Mouse (Mus musculus): ENCODE data around the gene Nrip1.
A peak's percentile ranks its signal among the peaks of the same experiment; 100 is the strongest.

Nrip1 gene

DNA sequence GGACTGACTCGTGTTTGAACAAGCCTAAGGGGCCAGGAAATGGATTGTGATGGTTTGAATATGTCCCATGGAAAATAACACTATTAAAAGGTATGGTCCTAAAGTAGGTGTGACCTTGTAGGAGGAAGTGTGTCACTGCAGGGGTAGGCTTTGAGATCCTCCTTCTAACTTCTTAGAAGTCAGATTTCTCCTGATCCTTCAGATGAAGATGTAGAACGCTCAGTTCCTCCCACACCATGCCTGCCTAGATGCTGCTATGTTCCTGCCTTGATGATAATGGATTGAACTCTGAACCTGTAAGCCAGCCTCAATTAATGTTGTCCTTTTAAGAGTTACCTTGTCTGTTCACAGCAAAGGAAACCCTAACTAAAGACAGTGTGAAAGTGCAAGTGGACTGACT is 62.8 kb downstream of the Nrip1 start:
- no peak for DNase-seq

DNA sequence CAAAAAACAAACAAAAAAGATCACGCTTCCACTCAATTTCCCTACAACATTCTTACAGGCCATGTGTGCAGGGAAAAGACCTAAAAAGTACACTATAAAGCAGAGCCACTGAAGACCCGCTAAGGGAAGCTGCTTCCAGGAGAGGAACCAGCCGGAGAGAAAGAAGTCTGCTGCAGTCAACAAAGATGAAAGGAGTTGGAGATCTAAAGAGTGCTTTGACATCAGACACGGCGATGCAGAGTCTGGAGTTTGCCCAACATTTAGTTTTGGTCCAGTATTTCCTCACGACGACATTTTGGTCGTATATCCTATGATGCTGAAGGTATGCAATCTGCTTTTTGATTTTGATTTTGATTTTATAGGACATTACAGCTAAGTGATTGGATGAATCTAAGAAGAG is 63.3 kb downstream of the Nrip1 start:
- DNase-seq: peak; percentile 41

DNA sequence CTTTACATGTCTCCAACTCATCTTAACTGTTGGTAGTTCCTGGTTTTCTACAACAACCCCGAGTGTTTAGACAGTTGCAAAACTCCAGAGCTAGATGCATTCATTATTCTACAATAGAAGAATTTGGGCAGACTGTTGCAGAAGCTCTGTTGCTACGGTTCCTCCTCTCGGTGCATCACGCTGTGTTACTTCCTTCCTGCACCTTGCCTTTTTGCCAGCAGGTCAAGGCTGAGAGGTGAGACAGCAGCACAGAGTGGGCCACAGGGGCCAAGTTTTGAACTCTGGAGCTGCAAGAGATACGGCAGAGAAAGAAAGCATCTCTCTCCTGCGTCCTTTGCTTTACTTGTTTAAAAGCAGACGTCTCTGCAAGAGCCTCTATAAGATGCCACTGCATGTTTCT is 64.3 kb downstream of the Nrip1 start:
- DNase-seq: peak; percentile 26

DNA sequence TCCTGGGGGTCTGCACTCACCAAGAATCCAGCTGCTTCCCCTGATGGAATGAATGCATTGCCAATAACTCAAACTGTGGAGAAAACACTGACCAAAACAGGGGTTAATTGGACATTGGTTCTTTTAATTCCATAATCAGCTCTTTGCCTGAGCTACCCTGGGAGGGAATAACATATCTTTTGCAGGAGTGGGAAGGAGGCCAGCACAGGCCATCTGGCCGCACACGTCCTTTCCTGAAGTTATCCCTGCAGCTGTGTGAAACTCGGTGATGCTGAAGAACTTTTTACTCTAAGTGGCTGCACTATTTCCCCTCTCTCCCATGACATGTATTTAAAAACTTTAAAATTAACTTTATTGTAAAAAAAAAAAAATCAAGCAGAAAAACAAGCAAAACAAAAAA is 66.6 kb downstream of the Nrip1 start:
- no peak for DNase-seq

DNA sequence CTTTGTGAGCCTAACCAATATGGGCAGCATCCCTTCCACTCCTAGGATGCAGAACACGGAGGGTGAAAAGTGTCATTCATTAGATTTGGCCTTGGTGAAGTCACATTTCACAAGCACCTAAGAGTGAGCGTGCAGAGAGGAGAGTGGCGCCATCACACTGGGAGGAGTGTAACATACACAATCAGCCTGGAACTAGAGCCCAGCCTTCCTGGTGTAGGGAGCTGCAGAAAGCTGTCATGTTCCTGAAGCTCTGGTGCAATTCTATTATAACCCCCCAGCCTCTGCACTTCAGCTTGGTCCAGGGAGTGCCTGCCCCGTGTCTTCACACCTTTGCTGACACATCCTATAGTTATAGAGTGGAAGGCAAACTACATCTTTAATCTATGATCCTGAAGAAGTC is 67.2 kb downstream of the Nrip1 start:
- DNase-seq: no peak

DNA sequence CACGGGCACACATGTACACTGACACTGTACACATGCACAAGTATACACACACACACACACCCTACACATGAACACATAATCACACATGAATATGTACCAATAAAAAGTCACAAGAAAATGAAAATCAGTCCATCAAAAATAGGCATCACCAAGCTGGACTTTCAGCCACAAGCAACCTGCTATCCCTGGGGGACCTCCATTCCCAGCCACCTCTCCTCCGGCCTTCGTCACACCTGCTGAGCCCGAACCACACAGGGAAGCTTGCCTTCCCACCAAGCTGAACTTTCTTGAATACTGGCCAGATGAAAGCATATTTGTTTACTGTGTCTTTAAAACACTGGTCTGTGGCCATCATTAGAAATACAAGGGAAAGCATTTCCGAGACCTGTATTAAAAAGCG is 70.2 kb downstream of the Nrip1 start:
- DNase-seq: no peak

DNA sequence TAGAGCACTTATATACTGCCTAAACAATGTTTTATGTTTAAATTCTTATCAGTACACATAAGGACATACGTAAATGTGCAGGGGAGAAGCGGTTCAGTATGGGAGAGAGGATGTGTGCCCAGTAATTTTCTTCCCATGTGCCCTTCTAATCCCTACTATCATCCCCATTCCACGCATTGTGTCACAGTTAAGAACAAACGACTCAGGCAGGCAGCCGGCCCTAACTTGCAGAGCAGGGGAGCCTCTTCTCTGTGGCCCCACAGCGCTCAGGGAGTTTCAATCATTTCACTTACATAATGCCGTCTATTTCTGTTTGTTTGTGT is 71.9 kb downstream of the Nrip1 start:
- no peak for DNase-seq

DNA sequence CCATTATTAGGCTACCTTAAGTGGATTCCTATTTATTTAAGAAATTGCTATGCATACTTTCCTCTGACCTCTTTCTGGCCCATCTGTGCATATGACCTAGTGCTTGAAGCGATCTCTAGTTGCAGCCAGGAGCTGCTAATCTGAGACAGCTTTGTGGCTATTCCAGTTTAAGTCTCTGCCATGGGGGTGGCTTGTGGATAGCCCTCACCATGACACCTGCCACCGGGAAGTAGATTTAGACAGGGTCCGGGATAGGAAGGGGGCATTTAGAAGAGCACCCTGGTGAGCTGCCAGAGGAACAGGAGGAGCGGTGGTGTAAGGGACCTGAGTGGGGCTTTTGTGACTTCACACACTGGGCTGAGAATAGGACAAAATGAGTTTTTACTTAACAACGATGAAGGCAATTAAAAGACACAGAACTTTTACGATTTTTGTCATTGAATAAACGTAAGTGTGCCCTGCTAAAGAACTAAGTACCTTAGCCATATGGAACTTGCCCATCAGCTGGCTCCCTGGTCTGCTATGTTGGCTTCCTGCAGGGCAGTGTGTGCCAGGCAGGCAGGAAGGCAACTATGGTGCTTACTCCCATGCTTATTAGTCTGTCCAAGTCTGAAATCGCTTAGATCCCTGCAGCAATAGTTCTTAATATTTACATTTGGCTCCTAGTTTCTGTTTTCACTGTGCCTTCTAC is 72.4 kb downstream of the Nrip1 start:
- no peak for DNase-seq

DNA sequence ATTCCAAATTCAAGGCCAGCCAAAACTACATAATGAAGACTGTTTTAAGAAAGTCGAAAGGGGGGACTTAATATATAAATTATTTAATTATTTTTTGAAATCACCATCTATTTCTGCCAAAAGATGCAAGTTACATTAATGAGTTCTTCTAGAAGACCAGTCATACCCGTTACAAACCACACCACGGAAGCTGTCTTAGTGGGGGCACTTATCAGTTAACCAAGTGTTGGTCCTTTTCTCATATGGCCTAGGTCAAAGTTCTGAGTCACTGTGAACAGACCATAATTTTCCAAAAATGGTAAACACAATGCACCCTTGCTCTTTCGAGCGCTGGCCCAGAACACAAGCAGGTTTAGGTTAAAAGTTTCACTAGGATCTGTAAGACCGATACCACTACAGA is 73.2 kb downstream of the Nrip1 start:
- DNase-seq: no peak

DNA sequence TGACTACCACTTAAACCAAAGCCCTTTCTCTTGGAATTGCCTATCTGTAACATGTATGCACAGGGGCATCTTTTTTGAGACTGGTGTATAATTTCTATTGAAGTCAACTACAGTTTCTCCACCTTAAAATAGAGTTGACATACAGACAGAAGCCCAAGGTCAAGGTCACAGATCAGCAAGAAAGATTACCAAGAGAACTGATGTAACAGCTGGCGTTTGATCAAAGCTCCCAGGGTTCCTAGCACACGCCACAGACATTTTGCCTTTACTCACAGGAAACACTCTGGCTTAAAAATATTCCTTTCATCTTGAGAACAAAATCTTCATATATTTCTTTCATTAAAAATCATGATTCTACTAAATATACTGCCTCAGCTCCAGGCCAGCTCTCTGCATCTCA is 74.1 kb downstream of the Nrip1 start:
- DNase-seq: peak; percentile 54

DNA sequence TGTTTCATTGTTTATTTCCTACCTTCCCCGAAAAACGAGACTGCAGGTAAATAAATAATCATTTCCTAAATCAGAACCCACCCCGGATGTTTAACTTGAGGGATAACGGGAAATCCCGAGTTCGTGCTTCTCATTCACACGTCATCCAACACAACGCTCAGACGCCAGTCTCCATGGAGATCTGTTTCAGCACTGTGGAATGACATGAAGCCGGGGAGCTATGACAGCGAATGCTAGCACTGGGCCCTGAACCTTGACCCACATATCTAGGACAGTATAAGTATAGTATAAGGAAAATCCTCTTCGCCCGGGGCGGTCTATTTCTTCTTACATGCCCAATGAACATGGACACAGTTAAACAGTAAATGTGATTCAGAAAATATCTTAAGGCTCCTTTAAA is 78.3 kb downstream of the Nrip1 start:
- no peak for DNase-seq

DNA sequence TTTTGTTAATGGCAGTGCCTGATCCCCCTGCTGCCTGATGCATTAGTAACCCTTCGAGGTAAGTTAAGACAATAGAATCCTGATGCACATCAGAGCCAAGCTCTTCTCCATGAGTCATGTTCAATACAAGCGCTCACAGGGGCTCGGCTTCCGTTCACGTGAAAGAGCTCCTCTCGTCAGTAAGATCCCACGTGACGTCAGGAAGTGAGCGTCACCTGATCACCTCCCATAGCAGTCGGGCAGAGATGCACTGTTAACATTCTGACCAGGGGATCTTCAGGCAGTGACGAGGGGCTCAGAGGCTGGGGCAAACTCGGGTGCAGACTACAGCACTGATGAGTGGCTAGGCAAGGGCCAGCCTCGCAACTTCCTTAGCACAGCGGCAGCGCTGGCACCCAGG is 79.1 kb downstream of the Nrip1 start:
- DNase-seq: no peak

DNA sequence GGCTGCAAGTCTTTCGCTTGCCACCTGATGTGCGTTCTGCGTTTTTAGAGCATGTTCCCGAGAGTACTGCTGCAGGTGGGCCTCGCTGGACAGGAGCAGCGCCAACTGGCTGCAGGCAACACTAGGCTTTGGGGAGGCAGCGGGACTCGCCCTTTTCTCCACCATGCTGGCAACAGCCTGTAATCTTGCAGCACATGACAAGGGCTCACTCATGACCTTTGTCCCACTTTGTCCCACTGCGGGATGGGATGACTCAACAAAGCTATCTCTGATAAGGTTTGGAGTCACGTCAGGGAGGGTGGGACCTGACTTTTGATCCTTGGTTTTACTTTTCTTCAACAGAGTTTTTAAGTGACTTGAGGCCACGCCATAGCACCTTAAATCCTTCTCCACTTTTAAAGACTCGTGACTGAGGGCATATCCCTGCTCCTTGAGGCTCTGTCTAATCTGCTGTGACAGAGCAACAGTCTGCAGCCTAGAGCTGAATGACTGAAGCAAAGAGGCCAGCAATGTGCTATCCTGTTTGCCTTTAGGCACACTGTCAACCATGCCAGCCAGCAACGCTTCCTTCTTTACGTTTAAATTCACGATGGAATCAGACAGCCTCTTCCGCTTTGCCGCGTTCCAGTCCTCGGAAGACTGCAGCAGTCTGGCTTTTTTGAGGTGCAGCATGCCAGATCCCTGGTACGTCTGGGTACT is 79.7 kb downstream of the Nrip1 start:
- no peak for DNase-seq

DNA sequence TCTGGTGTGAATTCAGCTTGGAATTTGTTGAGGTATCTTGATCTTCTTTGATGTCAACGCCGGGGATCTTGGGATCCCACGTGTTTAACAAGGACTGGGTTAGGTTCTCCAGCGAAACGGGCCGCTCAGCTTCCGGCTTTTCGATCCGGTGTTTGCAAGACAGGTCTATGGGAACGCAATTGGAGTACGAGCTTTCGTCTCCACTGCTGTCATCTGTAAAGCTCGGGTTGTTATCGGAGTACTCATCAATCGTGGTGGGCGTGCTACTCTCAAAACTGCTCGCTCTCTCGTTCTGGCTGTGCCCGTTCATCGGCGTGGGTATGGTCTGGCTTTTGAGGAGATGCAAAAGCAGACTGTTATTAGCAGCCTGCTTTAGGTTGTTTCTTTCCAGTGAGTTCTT is 80.5 kb downstream of the Nrip1 start:
- DNase-seq: no peak

DNA sequence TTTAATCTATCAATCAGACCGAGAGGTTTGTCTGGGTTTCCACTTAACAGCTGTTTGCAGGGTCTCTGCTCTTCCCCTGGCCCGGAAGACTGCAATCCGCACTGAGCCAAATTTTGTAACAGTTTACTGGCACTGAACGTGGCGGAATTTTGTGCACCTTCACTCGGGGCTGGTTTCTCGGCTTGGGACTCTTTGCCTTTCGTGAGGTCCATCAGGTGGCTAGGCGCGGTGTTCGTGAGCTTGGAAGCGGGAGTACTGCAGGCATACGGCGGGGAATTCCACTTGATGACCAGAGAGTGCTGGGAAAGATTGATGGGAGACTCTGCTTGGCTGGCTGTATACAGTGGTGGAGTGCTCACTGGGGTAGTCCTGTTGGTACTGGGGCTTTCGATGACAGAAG is 81.0 kb downstream of the Nrip1 start:
- DNase-seq: no peak

DNA sequence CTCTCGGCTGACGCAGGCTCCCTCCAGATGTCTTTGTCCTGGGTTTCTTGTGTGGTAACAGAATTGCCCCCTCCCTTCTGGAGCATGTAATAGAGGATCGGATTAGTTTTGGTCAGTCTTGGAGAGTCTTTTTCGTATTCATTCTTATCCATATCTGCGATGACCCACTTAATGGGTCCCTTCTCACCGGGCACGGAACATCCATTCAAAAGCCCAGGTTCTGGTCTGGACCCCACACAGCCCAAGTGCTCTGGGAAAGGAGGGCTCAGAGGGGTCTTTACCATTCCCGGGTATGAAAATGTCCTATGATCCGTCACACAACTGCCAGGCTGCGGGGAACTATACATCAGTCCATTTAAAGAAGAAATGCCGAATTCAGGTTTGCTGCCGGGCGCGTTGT is 82.3 kb downstream of the Nrip1 start:
- no peak for DNase-seq

DNA sequence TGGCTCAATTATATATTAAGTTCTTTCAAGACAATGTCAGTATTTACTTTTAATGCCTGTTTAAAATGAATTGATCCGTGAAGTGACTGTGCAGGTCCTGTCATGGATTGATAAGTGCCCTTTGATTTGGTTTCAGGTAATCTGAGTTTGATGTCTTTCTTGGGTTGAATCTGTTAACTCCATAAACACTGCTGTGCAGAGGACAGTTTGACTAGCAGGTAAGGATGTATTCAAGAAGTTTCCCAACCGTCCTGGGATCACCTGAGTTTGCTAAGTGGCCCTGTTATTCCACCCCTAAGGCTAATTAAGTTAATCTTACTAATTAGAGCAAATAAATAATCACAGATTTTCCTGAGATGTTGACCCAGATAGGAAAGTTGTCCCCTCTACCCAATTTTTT is 84.1 kb downstream of the Nrip1 start:
- DNase-seq: no peak

DNA sequence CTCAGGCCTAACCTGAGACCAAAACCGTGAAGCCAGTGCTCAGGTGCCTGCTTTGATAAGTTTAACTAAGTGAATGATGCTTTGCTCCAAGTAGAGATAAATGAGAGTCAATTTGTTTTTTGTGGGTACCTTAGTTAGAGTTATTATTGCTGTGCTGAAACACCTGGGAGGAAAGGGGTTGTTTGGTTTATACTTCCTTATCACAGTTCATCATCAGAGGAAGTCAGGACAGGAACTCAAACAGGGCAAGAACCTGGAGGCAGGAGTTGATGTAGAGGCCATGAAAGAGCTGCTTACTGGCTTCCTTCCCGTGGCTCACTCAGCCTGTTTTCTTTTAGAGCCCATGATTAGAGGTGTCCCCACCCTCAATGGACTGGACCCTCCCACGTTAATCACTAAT is 89.8 kb downstream of the Nrip1 start:
- peak; percentile 46 for DNase-seq

DNA sequence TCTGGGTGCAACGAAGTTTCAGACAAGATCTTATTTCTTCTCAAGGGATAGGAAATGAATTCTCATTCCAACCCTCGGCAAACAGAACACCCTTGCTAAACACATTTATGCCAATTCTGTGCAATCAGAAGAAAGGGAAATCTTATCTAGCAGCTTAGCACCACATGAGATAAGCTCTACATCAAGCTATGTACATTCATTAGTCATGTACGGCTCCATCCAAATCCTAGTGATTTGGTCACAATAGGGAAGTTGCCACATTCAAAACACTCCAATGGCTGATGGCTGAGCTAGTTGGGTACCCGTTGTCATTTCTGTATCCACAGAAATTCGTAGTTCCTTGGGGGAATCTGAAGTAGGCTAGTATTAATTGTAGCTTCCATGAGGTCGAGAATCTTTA is 91.8 kb downstream of the Nrip1 start:
- no peak for DNase-seq

DNA sequence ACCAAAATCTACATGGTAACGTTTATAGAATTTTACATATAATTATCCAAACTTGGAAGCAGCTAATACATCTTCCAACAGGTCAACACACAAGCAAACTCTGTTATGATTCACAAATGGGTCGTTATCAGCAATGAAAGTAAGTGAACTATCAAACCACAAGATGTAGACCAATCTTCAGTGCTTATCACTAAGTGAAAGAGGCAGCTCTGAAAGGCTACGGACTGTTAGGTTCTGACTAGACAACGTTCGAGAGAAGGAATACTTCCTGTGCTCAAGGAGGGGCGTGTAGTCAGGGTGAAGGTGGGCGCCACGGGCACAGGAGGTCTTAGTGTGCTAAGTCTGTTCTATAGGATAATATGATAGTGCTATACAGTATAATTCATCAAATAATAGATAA is 93.3 kb downstream of the Nrip1 start:
- no peak for DNase-seq

DNA sequence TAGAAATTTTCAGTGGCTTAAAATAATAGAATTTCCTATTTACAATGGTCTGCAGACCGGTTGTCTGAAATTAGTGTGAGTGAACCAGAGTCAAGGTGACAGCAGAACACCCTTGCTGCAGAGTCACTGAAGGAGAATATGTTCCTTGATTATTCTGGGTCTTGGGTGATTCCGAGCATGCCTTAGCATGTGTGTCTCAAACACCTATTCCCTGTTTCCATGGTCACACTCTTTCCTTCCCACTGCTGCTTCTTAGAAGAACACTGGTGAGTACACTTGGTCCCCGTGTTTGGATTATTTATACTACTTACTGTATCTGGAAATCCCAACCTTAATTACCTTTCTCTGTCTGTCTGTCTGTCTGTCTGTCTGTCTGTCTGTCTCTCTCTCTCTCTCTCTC is 97.4 kb downstream of the Nrip1 start:
- DNase-seq: no peak

DNA sequence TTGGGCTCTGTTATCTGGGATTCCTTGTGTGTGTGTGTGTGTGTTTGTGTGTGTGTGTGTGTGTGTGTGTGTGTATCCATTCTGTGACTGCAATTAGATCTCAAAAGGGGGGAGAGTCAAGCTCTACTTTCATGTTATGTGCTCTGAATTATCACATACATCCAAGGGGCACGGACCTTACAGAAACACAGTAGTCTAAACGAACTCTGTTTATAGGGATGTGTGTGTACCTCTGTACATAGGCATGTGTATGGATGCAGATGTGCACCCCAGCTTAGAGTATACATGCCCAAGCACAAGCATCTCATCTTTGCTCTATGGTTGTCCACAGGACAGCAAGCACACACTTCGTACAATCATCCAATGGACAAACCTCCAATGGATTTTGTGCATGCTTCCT is 98.0 kb downstream of the Nrip1 start:
- DNase-seq: no peak

DNA sequence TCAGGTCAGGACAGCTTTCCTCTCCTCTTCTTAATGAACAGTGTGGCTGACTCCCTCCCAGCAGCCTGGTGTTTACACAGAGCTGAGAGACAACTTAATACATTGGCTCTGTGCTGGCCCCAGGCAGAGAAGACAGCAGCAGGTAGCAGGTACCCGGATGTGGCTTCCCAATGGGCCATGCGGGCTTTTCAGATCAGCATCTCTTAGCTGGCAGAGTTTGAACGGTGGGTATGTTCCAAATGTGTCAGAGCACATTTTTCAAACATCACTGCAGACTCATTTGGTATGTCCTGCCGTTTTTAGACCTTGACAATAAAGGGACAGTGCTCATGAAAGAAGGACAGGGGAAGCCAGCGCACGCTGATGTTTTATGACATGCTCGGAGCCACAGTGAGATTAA is 98.5 kb downstream of the Nrip1 start:
- DNase-seq: no peak

DNA sequence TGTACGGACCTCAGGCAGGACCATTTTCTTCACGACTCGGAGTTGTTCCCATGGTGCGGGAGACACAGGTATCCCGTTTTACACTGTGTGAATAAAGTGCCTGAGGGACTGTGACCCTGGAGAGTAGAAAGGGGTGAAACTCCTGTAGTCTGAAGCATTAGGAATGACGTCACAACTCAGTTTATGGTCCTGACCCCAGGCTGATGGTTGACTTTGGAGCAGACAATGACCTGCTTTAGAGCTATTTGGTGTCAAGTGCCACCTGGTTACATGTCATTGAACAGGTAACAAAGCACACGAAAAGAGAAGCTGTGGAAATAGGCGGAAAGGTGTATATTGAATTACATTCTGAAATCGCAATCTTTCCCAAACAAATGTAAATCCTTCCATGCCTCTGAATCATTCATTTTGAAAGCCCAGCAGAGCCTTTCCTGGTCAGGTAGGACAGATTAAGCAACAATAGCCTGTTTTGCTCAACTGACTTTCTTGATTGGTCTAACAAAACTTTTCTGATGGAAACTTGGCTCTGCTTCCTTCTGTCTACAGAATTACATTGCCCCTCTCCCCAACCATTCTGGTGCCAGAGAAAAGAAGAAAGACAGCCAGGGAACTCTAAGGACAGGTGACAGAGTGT is 106.9 kb downstream of the Nrip1 start:
- DNase-seq: no peak

DNA sequence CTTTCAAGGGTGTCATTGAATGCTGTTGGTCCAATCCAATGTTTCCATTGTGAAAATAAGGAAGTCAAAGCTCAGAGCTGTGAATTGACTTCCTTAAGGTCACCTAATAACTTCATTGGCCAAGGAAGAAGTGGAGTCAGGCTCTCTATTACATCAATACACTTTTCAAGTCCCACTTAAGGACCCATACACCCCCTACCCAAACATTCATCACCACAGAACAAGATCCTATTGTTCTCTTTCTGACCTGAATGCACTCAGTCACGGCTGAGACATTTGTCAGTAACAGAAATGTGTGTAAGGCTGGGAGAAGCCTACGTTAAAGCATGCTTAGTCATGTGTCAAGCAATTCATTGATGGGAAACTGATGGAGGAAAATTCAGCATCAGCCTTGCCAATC is 107.8 kb downstream of the Nrip1 start:
- DNase-seq: no peak

All from thymus, postnatal 14 days (tissue).